Mouse (Mus musculus): ENCODE data around the gene Glipr2. TPM values are rescaled to one million over a fixed set of nuclear protein-coding genes. Genes with fewer than 3 reads are reported as not detected.

Glipr2 gene
- total and polyA plus RNA-seq, 3 experiments, result 47.0 to 73.9 (median 48.9) TPM

DNA sequence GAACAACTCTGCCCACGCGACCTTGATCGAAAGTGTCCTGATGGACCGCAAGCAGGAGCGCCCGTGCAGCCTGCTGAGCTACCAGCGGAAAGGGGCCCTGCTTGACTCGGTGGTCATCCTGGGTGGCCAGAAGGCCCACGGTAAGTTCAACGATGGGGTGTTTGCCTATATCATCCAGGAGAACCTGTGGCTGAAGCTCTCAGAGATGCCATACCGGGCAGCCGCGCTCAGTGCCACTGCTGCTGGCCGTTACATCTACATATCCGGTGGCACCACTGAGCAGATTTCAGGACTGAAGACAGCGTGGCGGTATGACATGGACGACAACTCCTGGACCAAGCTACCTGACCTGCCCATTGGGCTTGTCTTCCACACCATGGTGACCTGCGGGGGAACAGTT lies 27.1 kb downstream of the Glipr2 start:
- peaks cover 15% of the 10 kb centered on the region for H3K36me3 ChIP-seq (replicated peaks)
- H3K27me3 ChIP-seq (ENCODE audit: insufficient read depth, low read length), result peaks cover 30% of the 10 kb centered on the region
- peaks cover 19% of the 10 kb centered on the region for H3K4me1 ChIP-seq (ENCODE audit: insufficient read depth, low read depth, low read length)
- no peaks in the 10 kb centered on the region for H3K9me3 ChIP-seq (replicated peaks)
- TF ChIP-seq TAL1 (conservative IDR thresholded peaks at IDR 0.05; ENCODE audit: low read depth, low read length) (no peak), CTCF (IDR thresholded peaks at IDR 0.05; ENCODE audit: low read depth, low read length) (no peak), GATA2 (IDR thresholded peaks at IDR 0.05; ENCODE audit: borderline replicate concordance, low read depth, low read length) (no peak)
- H3K4me3 ChIP-seq (ENCODE audit: low read depth, low read length), result no peak overlapping the region
- DNase-seq (ENCODE audit: low spot score) (no peak), ATAC-seq (ENCODE audit: extremely low read depth, insufficient number of reproducible peaks, low FRiP score, poor library complexity, severe bottlenecking) (no peak)

DNA sequence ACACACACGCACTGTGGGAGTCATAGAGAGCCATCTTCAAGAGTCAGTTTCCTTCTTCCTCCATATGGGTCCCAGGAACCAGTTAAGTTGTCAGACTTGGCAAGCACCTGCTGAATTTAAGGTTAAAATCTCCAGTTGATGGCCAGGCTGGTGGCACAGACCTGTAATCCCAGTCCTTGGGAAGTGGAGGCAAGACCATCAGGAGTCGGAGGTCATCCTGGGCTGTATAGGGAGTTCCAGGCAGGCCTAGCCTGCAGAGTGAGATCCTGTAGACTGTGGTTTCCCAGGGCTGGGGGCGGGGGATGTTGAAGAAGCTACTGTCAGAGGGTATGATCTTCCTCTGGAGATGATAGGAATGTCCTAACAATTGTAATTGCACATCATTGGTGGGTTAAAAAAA lies 31.8 kb downstream of the Glipr2 start:
- Histone ChIP-seq H3K36me3 (replicated peaks) (no peaks in the 10 kb centered on the region), H3K27me3 (ENCODE audit: insufficient read depth, low read length) (peaks cover 30% of the 10 kb centered on the region), H3K9me3 (replicated peaks) (no peaks in the 10 kb centered on the region), H3K4me1 (ENCODE audit: insufficient read depth, low read depth, low read length) (peaks cover 5% of the 10 kb centered on the region), H3K4me3 (ENCODE audit: low read depth, low read length) (no peak overlapping the region)
- no peak for TF ChIP-seq CTCF (IDR thresholded peaks at IDR 0.05; ENCODE audit: low read depth, low read length)
- no peak for TF ChIP-seq GATA1 (IDR thresholded peaks at IDR 0.05; ENCODE audit: borderline replicate concordance, low read length)
- TF ChIP-seq POLR2AphosphoS5 (IDR thresholded peaks at IDR 0.05; ENCODE audit: insufficient replicate concordance, low read depth, low read length), result no peak
- TF ChIP-seq GATA2 (IDR thresholded peaks at IDR 0.05; ENCODE audit: borderline replicate concordance, low read depth, low read length), result no peak
- TF ChIP-seq TAL1 (conservative IDR thresholded peaks at IDR 0.05; ENCODE audit: low read depth, low read length), result no peak
- DNase-seq (ENCODE audit: low spot score) (no peak), ATAC-seq (ENCODE audit: extremely low read depth, insufficient number of reproducible peaks, low FRiP score, poor library complexity, severe bottlenecking) (no peak)

DNA sequence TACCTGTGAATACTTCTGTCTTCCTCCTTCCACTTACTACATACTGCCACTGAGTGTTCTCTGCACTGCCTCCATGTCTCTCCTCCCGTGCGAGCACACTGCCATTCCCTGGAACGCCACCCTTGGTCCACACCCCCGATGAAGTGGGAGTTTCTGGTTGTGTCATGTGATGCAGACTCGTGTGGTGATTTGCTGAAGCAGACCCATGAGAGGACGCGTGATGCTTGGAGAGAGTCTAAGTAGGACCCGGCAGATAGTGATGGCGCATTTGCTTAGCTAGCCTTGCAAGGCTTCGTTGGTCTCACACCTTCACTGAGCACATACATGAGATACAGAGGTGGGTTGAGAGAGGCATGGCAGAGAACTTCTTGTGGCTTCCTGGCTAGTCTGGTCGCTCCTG lies 35.9 kb downstream of the Glipr2 start:
- H3K27me3 ChIP-seq (ENCODE audit: insufficient read depth, low read length), result peaks cover 11% of the 10 kb centered on the region
- peaks cover 5% of the 10 kb centered on the region for H3K4me1 ChIP-seq (ENCODE audit: insufficient read depth, low read depth, low read length)
- no peaks in the 10 kb centered on the region for H3K36me3 ChIP-seq (replicated peaks)
- TF ChIP-seq POLR2AphosphoS5 (IDR thresholded peaks at IDR 0.05; ENCODE audit: insufficient replicate concordance, low read depth, low read length), result no peak
- no peak for TF ChIP-seq GATA1 (IDR thresholded peaks at IDR 0.05; ENCODE audit: borderline replicate concordance, low read length)
- no peak for TF ChIP-seq GATA2 (IDR thresholded peaks at IDR 0.05; ENCODE audit: borderline replicate concordance, low read depth, low read length)
- no peak for TF ChIP-seq TAL1 (conservative IDR thresholded peaks at IDR 0.05; ENCODE audit: low read depth, low read length)
- TF ChIP-seq CTCF (IDR thresholded peaks at IDR 0.05; ENCODE audit: low read depth, low read length), result no peak
- H3K4me3 ChIP-seq (ENCODE audit: low read depth, low read length), result no peak overlapping the region
- DNase-seq (ENCODE audit: low spot score), result no peak
- no peaks in the 10 kb centered on the region for H3K9me3 ChIP-seq (replicated peaks)
- no peak for ATAC-seq (ENCODE audit: extremely low read depth, insufficient number of reproducible peaks, low FRiP score, poor library complexity, severe bottlenecking)

DNA sequence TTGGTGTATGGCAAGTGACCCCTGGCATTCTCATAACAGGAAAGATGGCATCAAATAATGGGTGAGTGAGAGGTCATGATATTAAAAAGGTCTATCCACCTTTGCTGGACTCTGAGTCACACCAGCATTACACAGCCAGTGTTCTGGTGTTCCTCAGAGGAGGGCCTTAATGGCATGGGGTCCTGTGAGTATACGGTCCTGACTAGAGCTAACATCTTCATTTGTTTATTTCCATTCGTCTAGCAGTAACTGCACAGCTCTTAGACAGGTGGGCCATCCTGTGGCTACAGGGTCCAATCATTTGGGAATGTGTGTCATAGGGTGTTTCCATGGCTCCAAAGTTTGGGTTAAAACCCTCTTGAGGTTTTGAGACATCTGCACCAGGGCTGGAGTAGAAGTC lies 37.1 kb downstream of the Glipr2 start:
- Histone ChIP-seq H3K36me3 (replicated peaks) (no peaks in the 10 kb centered on the region), H3K4me1 (ENCODE audit: insufficient read depth, low read depth, low read length) (peaks cover 5% of the 10 kb centered on the region), H3K27me3 (ENCODE audit: insufficient read depth, low read length) (peaks cover 5% of the 10 kb centered on the region; the same call in 1 of the 2 replicates), H3K9me3 (replicated peaks) (peaks cover 2% of the 10 kb centered on the region; the same call in 1 of the 2 replicates), H3K4me3 (ENCODE audit: low read depth, low read length) (no peak overlapping the region)
- ATAC-seq (ENCODE audit: extremely low read depth, insufficient number of reproducible peaks, low FRiP score, poor library complexity, severe bottlenecking), result no peak
- no peak for TF ChIP-seq POLR2AphosphoS5 (IDR thresholded peaks at IDR 0.05; ENCODE audit: insufficient replicate concordance, low read depth, low read length)
- TF ChIP-seq CTCF (IDR thresholded peaks at IDR 0.05; ENCODE audit: low read depth, low read length), result no peak
- TF ChIP-seq TAL1 (conservative IDR thresholded peaks at IDR 0.05; ENCODE audit: low read depth, low read length), result no peak
- TF ChIP-seq GATA2 (IDR thresholded peaks at IDR 0.05; ENCODE audit: borderline replicate concordance, low read depth, low read length), result no peak
- TF ChIP-seq GATA1 (IDR thresholded peaks at IDR 0.05; ENCODE audit: borderline replicate concordance, low read length), result no peak
- no peak for DNase-seq (ENCODE audit: low spot score)

DNA sequence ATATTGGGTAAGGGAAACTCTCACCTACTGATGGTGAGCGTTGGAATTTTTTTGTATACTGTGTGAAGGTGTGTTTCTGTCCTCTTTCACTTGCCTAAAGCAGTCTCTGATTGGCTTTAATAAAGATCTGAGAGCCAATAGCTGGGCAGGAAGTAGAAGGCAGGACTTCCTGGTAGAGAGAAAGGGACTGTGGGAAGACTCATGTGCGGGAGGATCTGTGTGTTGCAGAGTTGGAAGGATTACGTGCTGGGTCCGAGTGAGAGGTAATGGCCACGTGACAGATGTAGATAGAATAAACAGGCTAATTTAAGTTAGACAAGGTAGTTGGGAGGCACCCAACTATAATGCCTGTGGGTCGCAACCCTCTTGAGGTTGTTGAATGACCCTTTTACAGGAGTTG lies 46.4 kb downstream of the Glipr2 start:
- DNase-seq (ENCODE audit: low spot score) (peak; percentile 33), ATAC-seq (ENCODE audit: extremely low read depth, insufficient number of reproducible peaks, low FRiP score, poor library complexity, severe bottlenecking) (peak; percentile 73)
- Histone ChIP-seq H3K9me3 (replicated peaks) (peaks cover 2% of the 10 kb centered on the region; the same call in 1 of the 2 replicates), H3K27me3 (ENCODE audit: insufficient read depth, low read length) (no peaks in the 10 kb centered on the region), H3K4me1 (ENCODE audit: insufficient read depth, low read depth, low read length) (peaks cover 13% of the 10 kb centered on the region), H3K4me3 (ENCODE audit: low read depth, low read length) (peak overlapping the region; percentile 62), H3K36me3 (replicated peaks) (peaks cover 9% of the 10 kb centered on the region)
- TF ChIP-seq POLR2AphosphoS5 (IDR thresholded peaks at IDR 0.05; ENCODE audit: insufficient replicate concordance, low read depth, low read length) (no peak), GATA2 (IDR thresholded peaks at IDR 0.05; ENCODE audit: borderline replicate concordance, low read depth, low read length) (no peak), GATA1 (IDR thresholded peaks at IDR 0.05; ENCODE audit: borderline replicate concordance, low read length) (no peak), CTCF (IDR thresholded peaks at IDR 0.05; ENCODE audit: low read depth, low read length) (no peak), TAL1 (conservative IDR thresholded peaks at IDR 0.05; ENCODE audit: low read depth, low read length) (no peak)

DNA sequence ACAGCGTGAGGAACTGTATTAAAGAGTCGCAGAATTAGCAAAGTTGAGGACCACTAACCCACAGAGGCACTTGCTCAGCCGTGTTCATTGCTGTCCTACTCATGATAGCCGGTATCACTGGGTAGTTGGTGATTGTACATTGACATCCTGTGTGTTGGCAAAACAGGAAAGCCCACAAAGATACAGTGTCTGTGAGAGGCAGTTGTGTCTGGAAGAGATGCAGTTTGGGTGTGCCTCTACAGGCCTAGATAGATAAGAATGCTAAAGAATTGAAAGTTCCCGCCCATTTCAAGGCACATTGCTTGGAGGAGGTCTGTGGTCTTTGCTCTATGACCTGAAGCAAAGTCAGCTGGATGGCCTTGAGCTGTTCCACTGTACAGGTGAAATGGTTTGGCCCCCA lies 46.9 kb downstream of the Glipr2 start, which contains the start of gene Clta:
Clta (plus strand) TSS at position 327 of the 400 bp plus-strand sequence.
- DNase-seq (ENCODE audit: low spot score), result no peak
- peaks cover 9% of the 10 kb centered on the region for H3K36me3 ChIP-seq (replicated peaks)
- H3K9me3 ChIP-seq (replicated peaks), result no peaks in the 10 kb centered on the region
- no peaks in the 10 kb centered on the region for H3K27me3 ChIP-seq (ENCODE audit: insufficient read depth, low read length)
- TF ChIP-seq GATA2 (IDR thresholded peaks at IDR 0.05; ENCODE audit: borderline replicate concordance, low read depth, low read length) (no peak), GATA1 (IDR thresholded peaks at IDR 0.05; ENCODE audit: borderline replicate concordance, low read length) (no peak), CTCF (IDR thresholded peaks at IDR 0.05; ENCODE audit: low read depth, low read length) (no peak), TAL1 (conservative IDR thresholded peaks at IDR 0.05; ENCODE audit: low read depth, low read length) (0 out of 2 replicates have a peak, but pooled peaks have one; percentile 21), POLR2AphosphoS5 (IDR thresholded peaks at IDR 0.05; ENCODE audit: insufficient replicate concordance, low read depth, low read length) (no peak)
- peaks cover 13% of the 10 kb centered on the region for H3K4me1 ChIP-seq (ENCODE audit: insufficient read depth, low read depth, low read length)
- peak within 1 kb of the TSS; percentile 62 for H3K4me3 ChIP-seq (ENCODE audit: low read depth, low read length)
- ATAC-seq (ENCODE audit: extremely low read depth, insufficient number of reproducible peaks, low FRiP score, poor library complexity, severe bottlenecking), result peak; percentile 81
